Mouse (Mus musculus) stomach, postnatal 0 days (tissue): ENCODE results near the gene Scrg1.

Experiments used
- CTCF ChIP-seq: IDR thresholded peaks from 2 replicates; pipeline ENCODE4 v1.5.1; 2016; ENCODE audit warnings: antibody characterized with exemption, low read depth, mild to moderate bottlenecking, moderate library complexity
- EP300 ChIP-seq: optimal IDR thresholded peaks from 2 replicates; pipeline ENCODE3; 2016; ENCODE audit warnings: antibody characterized with exemption

DNA sequence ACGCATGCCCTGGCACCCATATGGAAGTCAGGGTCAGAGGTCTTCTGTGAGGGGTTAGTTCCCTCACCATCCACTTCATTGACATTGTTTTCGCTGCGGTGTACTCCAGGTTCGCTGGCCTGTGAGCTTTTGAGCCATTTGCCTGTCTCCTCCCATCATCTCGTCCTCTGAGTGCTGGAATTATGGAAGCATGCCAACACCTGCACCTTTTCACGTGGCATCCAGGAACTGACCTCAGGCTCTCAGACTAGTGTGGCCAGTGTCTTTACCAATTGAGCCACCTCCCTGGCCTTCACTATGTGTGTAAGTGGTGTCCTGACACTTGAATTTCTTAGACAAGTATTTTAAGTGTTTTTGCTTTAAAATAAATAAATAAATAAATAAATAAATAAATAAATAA is 18.0 kb downstream of the Scrg1 start:
- no peak for TF ChIP-seq CTCF
- no peak for TF ChIP-seq EP300
